Mouse (Mus musculus): ENCODE measurements around the gene Pfn4.

- no peak for TF ChIP-seq CTCF (IDR thresholded peaks at IDR 0.05; ENCODE audit: low read depth)
- TF ChIP-seq EP300 (IDR thresholded peaks at IDR 0.05; ENCODE audit: low read depth), result no peak
These were observed 36.5 kb upstream of the Pfn4 start for GRCm38 (mm10) chr12:4732332-4732731.

Measured in heart, postnatal 0 days (tissue).